ENCODE assay signal across 28 mouse cellular contexts in the genomic region with DNA sequence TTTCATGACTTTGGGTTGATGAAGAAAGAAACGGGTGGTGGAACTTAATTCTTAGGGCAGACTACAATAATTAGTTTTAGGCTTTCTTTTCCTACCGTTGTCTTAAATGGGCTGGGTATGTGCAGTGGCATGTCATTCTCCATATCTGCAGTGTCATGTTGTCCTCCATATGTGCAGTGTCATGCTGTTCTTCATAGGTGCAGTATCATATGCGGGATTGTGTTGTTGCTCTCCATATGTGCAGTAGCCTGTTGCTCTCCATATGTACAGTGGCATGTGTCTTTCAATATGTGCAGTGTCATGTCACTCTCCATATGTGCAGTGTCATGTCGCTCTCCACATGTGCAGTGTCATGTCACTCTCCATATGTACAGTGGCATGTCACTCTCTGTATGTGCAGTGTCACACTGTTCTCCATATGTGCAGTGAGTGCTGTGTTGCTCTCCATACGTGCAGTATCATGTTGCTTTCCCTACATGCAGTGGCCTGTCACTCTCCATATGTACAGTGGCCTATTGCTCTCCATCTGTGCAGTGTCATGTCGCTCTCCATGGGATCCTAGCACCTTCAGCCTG. TPM values are rescaled to one million over a fixed set of nuclear protein-coding genes. Genes with fewer than 3 reads are reported as not detected.
DNase-seq lines count a peak whose midpoint lies in the region; ATAC-seq lines count a peak whose summit lies in the region.
"Had no signal": no experiment of that assay in that cellular context is flagged by ENCODE, and none has a peak within 500 bp of the region (broad histone marks: within the 10 kb centered on the region; RNA-seq: fewer than 3 reads in every experiment).

No protein-coding gene starts in this region.

- no peak overlapping the region for H3K27ac ChIP-seq in heart, embryonic 14.5 days (replicated peaks in 1 of 2; ENCODE audit: control insufficient read depth in 1 of 2, insufficient read depth in 1 of 2, low read depth in 2 of 2, low read length in 2 of 2)
- no peak overlapping the region for H3K27ac ChIP-seq in liver, embryonic 15.5 days (replicated peaks)
- H3K27ac ChIP-seq: embryonic facial prominence, embryonic 13.5 days; gastrocnemius, adult 2 months; left cerebral cortex, adult 2 months; limb, embryonic 15.5 days; midbrain, embryonic 12.5 days; neural tube, embryonic 15.5 days had no signal

- H3K4me3 ChIP-seq in heart, embryonic 14.5 days (ENCODE audit: control insufficient read depth in 1 of 2, insufficient read depth in 1 of 2, low read depth in 1 of 2, low read length in 2 of 2), result no peak overlapping the region
- H3K4me3 ChIP-seq in megakaryocyte, embryonic 14.5 days (replicated peaks), result peak overlapping the region; percentile 70
- no peak overlapping the region for H3K4me3 ChIP-seq in liver, embryonic 15.5 days (replicated peaks)
- H3K4me3 ChIP-seq: embryonic facial prominence, embryonic 13.5 days; gastrocnemius, adult 2 months; left cerebral cortex, adult 2 months; limb, embryonic 15.5 days; midbrain, embryonic 12.5 days; neural tube, embryonic 15.5 days had no signal

- no peak overlapping the region for H3K9ac ChIP-seq in heart, embryonic 14.5 days (ENCODE audit: low read length)
- no peak overlapping the region for H3K9ac ChIP-seq in liver, embryonic 15.5 days
- H3K9ac ChIP-seq: embryonic facial prominence, embryonic 13.5 days; limb, embryonic 15.5 days; midbrain, embryonic 12.5 days; neural tube, embryonic 15.5 days had no signal

- ATAC-seq in heart, embryonic 14.5 days (ENCODE audit: insufficient number of reproducible peaks, insufficient read depth, low FRiP score, low read depth), result peak; percentile 11; the same call in 1 of the 2 replicates
- no peak for ATAC-seq in megakaryocyte, adult 5-6 weeks (ENCODE audit: poor library complexity, severe bottlenecking)
- ATAC-seq in liver, embryonic 15.5 days (ENCODE audit: insufficient read depth), result peak; percentile 37
- ATAC-seq: activated CD4-positive, CD25-positive, alpha-beta regulatory T cell, adult 4 months; hindbrain, embryonic 16.5 days had no signal

- no peak for DNase-seq in heart, adult 11 months
- no peak for DNase-seq in spleen, postnatal 14 days (ENCODE audit: low spot score in 2 of 2)
- no peak for DNase-seq in cerebellum, adult 8-10 months
- DNase-seq: adrenal gland, adult 8-10 months; cerebellum, adult 11-12 months; cerebellum, postnatal 25 days; embryo, embryonic 11 days; gastrocnemius, adult 2 months; heart, postnatal 36 days; kidney, adult 9 months; kidney, postnatal 36 days; left cerebral cortex, postnatal 4 days; lung, postnatal 4 days; right cerebral cortex, adult 18-20 months; thymus, adult 18-20 months; thymus, postnatal 36 days had no signal

- H3K36me3 ChIP-seq in heart, embryonic 14.5 days (ENCODE audit: control insufficient read depth, insufficient read depth, low read length), result peaks cover 94% of the 10 kb centered on the region
- H3K36me3 ChIP-seq in megakaryocyte, embryonic 14.5 days (replicated peaks; ENCODE audit: low read length), result peaks cover 91% of the 10 kb centered on the region
- H3K36me3 ChIP-seq in liver, embryonic 15.5 days (replicated peaks), result no peaks in the 10 kb centered on the region
- H3K36me3 ChIP-seq: embryonic facial prominence, embryonic 13.5 days; limb, embryonic 15.5 days; midbrain, embryonic 12.5 days; neural tube, embryonic 15.5 days had no signal

- H3K4me1 ChIP-seq in heart, embryonic 14.5 days (ENCODE audit: control insufficient read depth in 2 of 2, insufficient read depth in 2 of 2, low read length in 2 of 2), result no peaks in the 10 kb centered on the region
- H3K4me1 ChIP-seq in megakaryocyte, embryonic 14.5 days, result peaks cover 26% of the 10 kb centered on the region
- no peaks in the 10 kb centered on the region for H3K4me1 ChIP-seq in liver, embryonic 15.5 days (replicated peaks)
- H3K4me1 ChIP-seq: embryonic facial prominence, embryonic 13.5 days; limb, embryonic 15.5 days; midbrain, embryonic 12.5 days had no signal

- no peaks in the 10 kb centered on the region for H3K27me3 ChIP-seq in heart, embryonic 14.5 days (ENCODE audit: control insufficient read depth, insufficient read depth, low read length)
- no peaks in the 10 kb centered on the region for H3K27me3 ChIP-seq in megakaryocyte, embryonic 14.5 days (replicated peaks)
- no peaks in the 10 kb centered on the region for H3K27me3 ChIP-seq in liver, embryonic 15.5 days
- H3K27me3 ChIP-seq: embryonic facial prominence, embryonic 13.5 days; limb, embryonic 15.5 days; midbrain, embryonic 12.5 days; neural tube, embryonic 15.5 days had no signal

- 88% methylated on average over 6 of the region's 6 CpGs for WGBS in heart, embryonic 14.5 days
- 73% methylated on average over 6 of the region's 6 CpGs for WGBS in liver, embryonic 15.5 days (ENCODE audit: insufficient replicate concordance)

- H3K4me2 ChIP-seq in heart, embryonic 14.5 days (ENCODE audit: low read length), result no peak overlapping the region
- no peak overlapping the region for H3K4me2 ChIP-seq in liver, embryonic 15.5 days
- H3K4me2 ChIP-seq: embryonic facial prominence, embryonic 13.5 days; heart, embryonic 11.5 days; limb, embryonic 15.5 days; midbrain, embryonic 12.5 days; neural tube, embryonic 15.5 days had no signal

- no peaks in the 10 kb centered on the region for H3K9me3 ChIP-seq in heart, embryonic 14.5 days (ENCODE audit: control insufficient read depth, low read length)
- H3K9me3 ChIP-seq in megakaryocyte, embryonic 14.5 days, result no peaks in the 10 kb centered on the region
- no peaks in the 10 kb centered on the region for H3K9me3 ChIP-seq in liver, embryonic 15.5 days (replicated peaks)
- H3K9me3 ChIP-seq: embryonic facial prominence, embryonic 13.5 days; limb, embryonic 15.5 days; midbrain, embryonic 12.5 days; neural tube, embryonic 15.5 days had no signal

RNA-seq across cellular contexts. Expression of gene Myl12a, which starts 50.5 kb away (rescaled TPM):
- 746 and 761 TPM in 2 replicates for polyA plus RNA-seq in heart, embryonic 14.5 days (2014; fragmentation: Nextera tagmentation; extraction: Ambion mirVana)
- 12.3 and 26.2 TPM in 2 replicates for polyA plus RNA-seq in megakaryocyte, embryonic 14.5 days (2012; ENCODE audit: insufficient read depth, low replicate concordance)
- 445 and 515 TPM in 2 replicates for total RNA-seq in megakaryocyte, adult 5-6 weeks (2015)
- 230 and 278 TPM in 2 replicates for total RNA-seq in megakaryocyte, adult 5-6 weeks (2017)
- polyA plus RNA-seq in liver, embryonic 15.5 days (2015; fragmentation: Nextera tagmentation; extraction: Ambion mirVana), result 172 and 186 TPM in 2 replicates

RNA-seq across cellular contexts. Expression of gene Myom1, which starts 50.8 kb away (rescaled TPM):
- polyA plus RNA-seq in heart, embryonic 14.5 days (2014; fragmentation: Nextera tagmentation; extraction: Ambion mirVana), result 273 and 300 TPM in 2 replicates
- polyA plus RNA-seq in megakaryocyte, embryonic 14.5 days (2012; ENCODE audit: insufficient read depth, low replicate concordance), result 8.2 and 12.3 TPM in 2 replicates
- total RNA-seq in megakaryocyte, adult 5-6 weeks (2015), result 0.07 and 0.11 TPM in 2 replicates
- 0.44 and 0.69 TPM in 2 replicates for total RNA-seq in megakaryocyte, adult 5-6 weeks (2017)
- polyA plus RNA-seq in liver, embryonic 15.5 days (2015; fragmentation: Nextera tagmentation; extraction: Ambion mirVana), result 1.3 and 2.6 TPM in 2 replicates

Comparison
In these comparisons a context has a peak if more than half of its experiments do, and no peak if none do; other contexts are left out.
1. RNA of gene Myom1, which starts 50.8 kb away (polyA plus RNA-seq): 273 to 300 TPM in heart, embryonic 14.5 days; 8.2 to 12.3 TPM in megakaryocyte, embryonic 14.5 days and 1.3 to 2.6 TPM in liver, embryonic 15.5 days; every median in the first group is over 10 times any median in the second.